19 mouse cellular contexts compared by ENCODE assay signal in genomic region chr11:77437026-77437425, GRCm38 (mm10). TPM values are rescaled to one million over a fixed set of nuclear protein-coding genes. Genes with fewer than 3 reads are reported as not detected.
DNase-seq lines count a peak whose midpoint lies in the region; TF ChIP-seq lines count a peak whose summit lies in the region.
"Had no signal": no experiment of that assay in that cellular context is flagged by ENCODE, and none has a peak within 500 bp of the region (broad histone marks: within the 10 kb centered on the region; RNA-seq: fewer than 3 reads in every experiment).

No protein-coding gene starts in this region.

- peak overlapping the region; percentile 44 for H3K27ac ChIP-seq in gastrocnemius, adult 2 months
- H3K27ac ChIP-seq in heart, adult 2 months, result peak overlapping the region; percentile 34
- H3K27ac ChIP-seq: embryonic facial prominence, embryonic 10.5 days; embryonic facial prominence, embryonic 12.5 days; forebrain, embryonic 13.5 days; forebrain, embryonic 15.5 days had no signal

- H3K36me3 ChIP-seq in heart, adult 2 months (ENCODE audit: control insufficient read depth, insufficient read depth, low read length), result peaks cover 46% of the 10 kb centered on the region

- no peak for TF ChIP-seq EP300 in heart, adult 2 months (IDR thresholded peaks at IDR 0.05; ENCODE audit: insufficient read depth, low read depth, low read length)

- H3K27me3 ChIP-seq in heart, adult 2 months (ENCODE audit: control insufficient read depth, insufficient read depth, low read length), result no peaks in the 10 kb centered on the region
- H3K27me3 ChIP-seq: embryonic facial prominence, embryonic 12.5 days; forebrain, embryonic 13.5 days; forebrain, embryonic 15.5 days had no signal

- no peak for TF ChIP-seq POLR2A in heart, adult 2 months (IDR thresholded peaks at IDR 0.05; ENCODE audit: insufficient read depth, low read depth, low read length)

- no peak for DNase-seq in gastrocnemius, adult 2 months
- DNase-seq in gastrocnemius, postnatal 14 days, result no peak
- no peak for DNase-seq in heart, adult 2 months
- no peak for DNase-seq in heart, postnatal 36 days
- DNase-seq in lung, postnatal 36 days, result peak; percentile 30
- no peak for DNase-seq in lung, postnatal 4 days
- no peak for DNase-seq in right cerebral cortex, postnatal 14 days
- DNase-seq: adrenal gland, adult 8-10 months; adrenal gland, postnatal 14 days; adrenal gland, postnatal 36 days; cerebellum, adult 11-12 months; cerebellum, adult 2 months; cerebellum, adult 9-10 months; cerebellum, postnatal 10 days; cerebellum, postnatal 25 days had no signal

- intact Hi-C loops in gastrocnemius, adult 2 months (cut with DNase I), result no loop called here
- intact Hi-C loops in gastrocnemius, postnatal 14 days (cut with DNase I; ENCODE audit: low total_unique reads), result no loop called here
- intact Hi-C loops in heart, adult 2 months (cut with DNase I), result no loop called here
- intact Hi-C loops in heart, postnatal 36 days (cut with DNase I), result no loop called here

- H3K4me3 ChIP-seq in gastrocnemius, adult 2 months, result no peak overlapping the region
- no peak overlapping the region for H3K4me3 ChIP-seq in heart, adult 2 months
- H3K4me3 ChIP-seq: embryonic facial prominence, embryonic 10.5 days; embryonic facial prominence, embryonic 12.5 days; forebrain, embryonic 13.5 days; forebrain, embryonic 15.5 days had no signal

- H3K79me2 ChIP-seq in heart, adult 2 months (replicated peaks; ENCODE audit: control insufficient read depth, insufficient read depth, low read length), result no peaks in the 10 kb centered on the region

- no peak overlapping the region for H3K9ac ChIP-seq in heart, adult 2 months (ENCODE audit: low read depth, low read length)
- H3K9ac ChIP-seq: embryonic facial prominence, embryonic 12.5 days; forebrain, embryonic 13.5 days; forebrain, embryonic 15.5 days had no signal

- peaks cover 15% of the 10 kb centered on the region for H3K4me1 ChIP-seq in heart, adult 2 months (ENCODE audit: control insufficient read depth, insufficient read depth, low read length)
- H3K4me1 ChIP-seq: embryonic facial prominence, embryonic 10.5 days; embryonic facial prominence, embryonic 12.5 days; forebrain, embryonic 13.5 days; forebrain, embryonic 15.5 days had no signal

- no peak for TF ChIP-seq CTCF in gastrocnemius, adult 2 months (IDR thresholded peaks at IDR 0.05)
- no peak for TF ChIP-seq CTCF in heart, adult 2 months (IDR thresholded peaks at IDR 0.05)

- WGBS in heart, adult 2 months, result 85% methylated on average over 2 of the region's 2 CpGs

RNA-seq across cellular contexts. Expression of gene Coro6, which starts 25.2 kb away (rescaled TPM):
- 100 to 1,000 TPM; 165 to 257 TPM for total RNA-seq in gastrocnemius, adult 2 months (2021)
- 10 to 100 TPM; 79.2 to 80.8 TPM for total RNA-seq in gastrocnemius, postnatal 14 days (2021)
- total RNA-seq in heart, adult 2 months (2021), result 100 to 1,000 TPM; 207 to 213 TPM
- 482 and 483 TPM in 2 replicates for polyA plus RNA-seq in heart, adult 2 months (2012; rRNA removed)
- total RNA-seq in heart, postnatal 36 days (2021), result 100 to 1,000 TPM; 196 to 198 TPM
- polyA plus RNA-seq: embryonic facial prominence, embryonic 10.5 days had no signal

RNA-seq across cellular contexts. Expression of gene Ankrd13b, which starts 52.5 kb away (rescaled TPM):
- total RNA-seq in gastrocnemius, adult 2 months (2021), result 10 to 100 TPM in 1 of 2 experiments, 1 to 10 TPM in 1; 9.5 to 10.8 TPM
- total RNA-seq in gastrocnemius, postnatal 14 days (2021), result 1 to 10 TPM; 5.7 to 6.3 TPM
- 10 to 100 TPM in 1 of 2 experiments, 1 to 10 TPM in 1; 9.2 to 10.6 TPM for total RNA-seq in heart, adult 2 months (2021)
- polyA plus RNA-seq in heart, adult 2 months (2012; rRNA removed), result 19.4 and 20.3 TPM in 2 replicates
- 10 to 100 TPM in 1 of 2 experiments, 1 to 10 TPM in 1; 9.8 to 10.4 TPM for total RNA-seq in heart, postnatal 36 days (2021)

RNA-seq across cellular contexts. Expression of gene Git1, which starts 56.3 kb away (rescaled TPM):
- total RNA-seq in gastrocnemius, adult 2 months (2021), result 10 to 100 TPM; 25.9 to 33.3 TPM
- 10 to 100 TPM; 23.0 to 25.9 TPM for total RNA-seq in gastrocnemius, postnatal 14 days (2021)
- total RNA-seq in heart, adult 2 months (2021), result 10 to 100 TPM; 53.3 to 59.4 TPM
- 52.3 and 54.0 TPM in 2 replicates for polyA plus RNA-seq in heart, adult 2 months (2012; rRNA removed)
- 10 to 100 TPM; 55.2 to 57.1 TPM for total RNA-seq in heart, postnatal 36 days (2021)
